Mouse (Mus musculus) heart, adult 2 months (tissue): ENCODE measurements around the gene Fcgr2b.

ENCODE experiments used
- CTCF ChIP-seq: fragments of 200-600 bp; IDR thresholded peaks from 2 replicates; pipeline ENCODE4 v1.8.1; 2022; ENCODE audit warnings: antibody characterized with exemption, mild to moderate bottlenecking, moderate library complexity
- EP300 ChIP-seq: fragments of 200-500 bp; IDR thresholded peaks from 2 replicates; pipeline ENCODE4 v1.6.1; 2011; ENCODE audit warnings: low read depth, low read length, control low read depth; ENCODE audit not compliant: insufficient read depth
- POLR2A ChIP-seq: fragments of 200-500 bp; IDR thresholded peaks from 2 replicates; pipeline ENCODE4 v1.6.1; 2011; ENCODE audit warnings: mild to moderate bottlenecking, low read depth, low read length, control low read depth; ENCODE audit not compliant: insufficient read depth

GRCm38 (mm10) chr1:170983066-170983465 is 6.7 kb upstream of the Fcgr2b start:
- TF ChIP-seq POLR2A (no peak), CTCF (no peak), EP300 (no peak)
